Mouse (Mus musculus): ENCODE data around the gene Mctp2.

DNA sequence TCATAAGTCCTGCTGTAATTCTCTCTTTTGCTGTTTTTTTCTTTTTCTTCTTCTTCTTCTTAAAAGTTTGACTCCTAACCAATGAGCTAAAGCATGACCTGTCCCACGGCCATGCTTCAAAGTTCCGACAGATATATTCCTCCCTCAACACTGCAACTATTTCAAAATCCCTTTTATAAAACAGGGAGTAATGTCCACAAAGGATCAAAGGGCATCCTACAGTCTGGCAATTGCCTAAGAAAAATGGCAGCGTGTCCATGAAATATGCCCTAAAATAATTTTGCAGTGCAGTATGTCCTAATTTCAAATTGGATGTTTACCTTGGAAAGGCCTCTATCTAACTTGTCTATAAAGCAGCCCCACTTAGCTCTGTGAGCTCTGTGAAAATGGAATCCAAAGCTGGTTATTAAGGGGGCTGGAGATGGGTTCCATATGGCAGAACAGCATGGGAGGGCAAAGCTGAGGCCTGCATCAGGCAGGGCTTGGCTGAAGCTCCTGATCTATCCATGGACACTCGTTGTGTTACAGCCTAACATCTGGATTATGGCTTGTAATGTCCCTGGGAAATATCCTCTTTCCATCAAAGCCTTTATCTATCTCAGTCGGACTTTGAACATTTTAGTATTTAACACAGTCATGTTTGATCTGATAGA, 90.7 kb downstream of the Mctp2 start:
- TF ChIP-seq POLR2A (IDR thresholded peaks at IDR 0.05; ENCODE audit: borderline replicate concordance, control insufficient read depth, low read depth, low read length) (no peak), CTCF (IDR thresholded peaks at IDR 0.05; ENCODE audit: control insufficient read depth, insufficient read depth, low read length) (no peak)

Data from bone marrow, adult 2 months (tissue).